Mouse (Mus musculus): Measurements from ENCODE around the gene Ampd3. TPM values are rescaled to one million over a fixed set of nuclear protein-coding genes. Genes with fewer than 3 reads are reported as not detected.

Gene Ampd3
- polyA plus RNA-seq (2012; ENCODE audit: low replicate concordance): 9.8 and 17.2 TPM in 2 replicates

DNA sequence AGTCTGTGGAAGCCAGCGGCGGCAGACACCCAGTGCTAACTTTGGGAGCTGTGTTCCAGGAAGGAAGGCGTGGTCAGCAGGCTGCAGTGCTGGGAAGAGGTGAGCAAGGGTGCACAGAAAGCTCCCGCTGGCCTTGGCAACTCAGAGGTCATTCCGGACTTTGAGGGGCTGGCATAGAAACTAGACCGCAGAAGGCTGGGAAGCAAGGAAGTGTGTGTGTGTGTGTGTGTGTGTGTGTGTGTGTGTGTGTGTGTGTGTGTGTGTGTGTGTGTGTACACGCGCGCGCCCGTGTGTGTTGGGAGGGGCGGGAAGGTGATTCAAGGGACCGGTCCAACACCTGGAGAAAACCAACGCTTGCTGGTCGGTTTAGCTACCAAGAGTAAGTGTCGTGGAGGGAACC lies at the start of gene Ampd3:
TSS of gene Ampd3 (plus strand) at position 206 of the 400 bp plus-strand sequence.

DNA sequence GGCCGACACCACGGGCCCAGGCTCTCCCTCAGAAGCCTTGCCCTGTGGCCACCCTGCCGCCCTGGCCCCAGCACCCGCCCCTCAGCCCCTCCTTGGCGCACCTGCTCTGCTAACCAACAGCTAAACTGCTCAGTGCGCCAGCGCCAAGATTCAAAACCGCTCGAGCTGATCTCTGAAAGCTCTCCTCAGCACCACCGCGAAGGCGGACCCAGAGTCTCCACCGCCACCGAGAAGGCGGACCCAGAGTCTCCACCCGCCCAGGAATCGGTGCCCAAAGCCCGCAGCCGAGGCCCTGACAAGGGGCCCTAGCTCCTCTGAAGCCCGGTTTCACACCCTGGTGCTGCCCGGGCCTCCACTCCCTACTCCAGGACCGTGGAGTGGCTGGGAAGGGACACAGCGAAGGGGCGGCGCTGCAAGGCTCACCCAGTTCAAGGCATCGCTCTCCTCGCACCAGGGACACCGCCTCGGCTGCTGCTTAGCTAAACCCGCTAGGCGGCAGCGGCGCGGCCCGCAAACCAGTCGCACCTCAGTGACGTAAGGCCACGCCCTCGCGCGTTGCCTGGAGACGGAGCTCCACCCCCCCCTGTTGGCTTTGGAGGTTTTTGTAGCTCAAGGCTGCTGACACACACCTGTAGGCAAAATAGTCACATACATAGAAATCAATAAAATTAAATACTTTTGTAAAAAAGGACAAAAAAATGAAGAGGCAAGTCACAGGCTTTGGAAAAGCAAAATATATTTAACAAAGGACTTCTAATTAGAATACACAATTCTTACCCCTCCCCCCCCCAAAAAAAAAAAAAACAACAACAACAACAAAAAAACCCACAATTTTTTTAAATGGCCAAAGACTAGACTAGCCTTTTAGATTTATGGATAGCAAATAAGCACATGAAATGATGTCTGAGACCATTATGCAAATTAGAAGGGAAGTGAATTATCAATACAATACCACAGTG lies 76.2 kb downstream of the Ampd3 start, which contains the start of gene Rnf141:
TSS of gene Rnf141 (minus strand) at position 542 of the 959 bp plus-strand sequence.

Other genes starting within 250 kb of the Ampd3 start
- 2.5 and 2.9 TPM in 2 replicates for gene Sbf2, start 153.3 kb upstream of the Ampd3 start, polyA plus RNA-seq (2012; ENCODE audit: low replicate concordance)
- 2.4 and 4.4 TPM in 2 replicates for gene Adm, start 140.5 kb upstream of the Ampd3 start, polyA plus RNA-seq (2012; ENCODE audit: low replicate concordance)
- gene Rnf141, start 76.3 kb downstream of the Ampd3 start, polyA plus RNA-seq (2012; ENCODE audit: low replicate concordance): 2.3 and 2.9 TPM in 2 replicates
- 0.05 TPM in 1 of 2 replicates, not detected in the other for gene Lyve1, start 95.0 kb downstream of the Ampd3 start, polyA plus RNA-seq (2012; ENCODE audit: low replicate concordance)
- 0.82 and 5.8 TPM in 2 replicates for gene Mrvi1, start 214.3 kb downstream of the Ampd3 start, polyA plus RNA-seq (2012; ENCODE audit: low replicate concordance)

Data from hematopoietic multipotent progenitor cell, adult 10-12 weeks (in vitro differentiated cells).